In the genomic region with DNA sequence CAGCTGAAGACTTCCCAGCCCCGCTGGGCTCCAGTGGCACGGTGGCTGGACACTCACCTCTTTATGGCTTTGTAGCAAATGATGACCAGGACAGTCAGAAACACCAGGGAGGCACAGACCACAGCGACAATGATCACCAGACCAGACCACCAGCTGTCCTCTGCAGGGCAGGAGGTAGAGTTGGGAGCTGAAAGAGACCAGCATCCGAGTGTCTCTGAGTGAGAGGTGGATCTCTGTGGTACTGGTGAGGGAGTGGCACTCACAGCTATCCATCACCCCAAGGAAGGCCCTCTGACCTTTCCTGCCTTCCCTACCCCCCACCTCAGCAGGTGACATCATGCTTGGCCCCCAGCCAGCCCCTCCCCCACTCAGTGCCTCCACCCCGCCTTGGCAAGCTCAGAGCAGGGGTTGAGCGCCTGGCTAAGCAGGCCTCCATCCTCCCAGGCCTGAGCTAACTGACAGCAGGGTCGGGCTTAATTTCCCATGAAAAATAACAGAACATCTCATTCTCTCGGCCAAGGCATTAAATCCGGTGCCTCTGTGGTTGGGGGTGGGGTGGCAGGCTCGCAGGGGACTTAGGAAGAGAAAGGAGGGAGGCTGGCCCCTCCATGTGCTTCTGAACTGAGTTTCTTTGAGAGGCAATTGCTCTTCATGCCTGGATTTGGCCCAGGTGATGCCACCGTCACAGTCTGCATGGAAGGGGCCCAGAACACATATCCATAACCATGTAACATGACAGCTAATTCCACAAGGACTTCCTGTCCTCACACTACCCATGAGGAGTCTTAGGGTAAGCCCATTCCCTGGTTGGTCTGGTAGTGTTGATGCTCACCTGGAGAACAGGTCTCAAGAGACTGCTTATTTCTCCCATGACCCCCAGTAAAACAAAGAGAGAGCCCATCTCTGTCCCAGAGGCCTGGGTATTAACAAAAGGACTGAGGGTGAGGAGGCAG, we compare ENCODE assay signal across 9 mouse cellular contexts. TPM values are rescaled to one million over a fixed set of nuclear protein-coding genes. Genes with fewer than 3 reads are reported as not detected.
DNase-seq lines count a peak whose midpoint lies in the region; ATAC-seq lines count a peak whose summit lies in the region.
"Had no signal": no experiment of that assay in that cellular context is flagged by ENCODE, and none has a peak within 500 bp of the region (broad histone marks: within the 10 kb centered on the region; RNA-seq: fewer than 3 reads in every experiment).

No protein-coding gene starts in this region.

- H3K27ac ChIP-seq in hindbrain, embryonic 16.5 days (ENCODE audit: low read depth, low read length): peak overlapping the region; percentile 60
- no peak overlapping the region for H3K27ac ChIP-seq in liver, embryonic 11.5 days (ENCODE audit: low read depth, low read length)
- H3K27ac ChIP-seq: heart, embryonic 15.5 days had no signal

- peak; percentile 31 for DNase-seq in ovary, postnatal 36 days (ENCODE audit: low spot score)
- DNase-seq in ovary, postnatal 10 days (ENCODE audit: low spot score): no peak
- DNase-seq in embryo, embryonic 11 days: peak; percentile 62
- no peak for DNase-seq in liver, embryonic 11.5 days (ENCODE audit: low spot score)
- DNase-seq in yolk sac, embryonic 10.5 days (ENCODE audit: low spot score): peak; percentile 18
- no peak for DNase-seq in spleen, postnatal 10 days (ENCODE audit: low spot score in 2 of 2)
- DNase-seq in B cell, adult 2 months: no peak

- peak; percentile 66 for ATAC-seq in hindbrain, embryonic 16.5 days
- ATAC-seq in liver, embryonic 11.5 days (replicated peaks; ENCODE audit: low FRiP score): 0 out of 2 replicates have a peak, but pooled peaks have one; percentile 18

- H3K9ac ChIP-seq in hindbrain, embryonic 16.5 days (ENCODE audit: low read depth, low read length): peak overlapping the region; percentile 32
- no peak overlapping the region for H3K9ac ChIP-seq in liver, embryonic 11.5 days (ENCODE audit: low read depth, low read length)
- H3K9ac ChIP-seq: heart, embryonic 15.5 days had no signal

- 17% methylated on average over 11 of the region's 11 CpGs for WGBS in hindbrain, embryonic 16.5 days
- WGBS in liver, embryonic 11.5 days: 35% methylated on average over 11 of the region's 11 CpGs

- H3K4me1 ChIP-seq in hindbrain, embryonic 16.5 days (ENCODE audit: control insufficient read depth, insufficient read depth, low read depth, low read length): peaks cover 8% of the 10 kb centered on the region
- H3K4me1 ChIP-seq in liver, embryonic 11.5 days (replicated peaks; ENCODE audit: control insufficient read depth, insufficient read depth, low read length): no peaks in the 10 kb centered on the region

- H3K9me3 ChIP-seq in hindbrain, embryonic 16.5 days (ENCODE audit: control insufficient read depth, low read length): no peaks in the 10 kb centered on the region
- H3K9me3 ChIP-seq in liver, embryonic 11.5 days (ENCODE audit: control insufficient read depth, low read length): no peaks in the 10 kb centered on the region
- H3K9me3 ChIP-seq: heart, embryonic 15.5 days had no signal

- H3K4me2 ChIP-seq in hindbrain, embryonic 16.5 days (ENCODE audit: low read length): no peak overlapping the region
- no peak overlapping the region for H3K4me2 ChIP-seq in liver, embryonic 11.5 days
- H3K4me2 ChIP-seq: heart, embryonic 15.5 days had no signal

- H3K27me3 ChIP-seq in hindbrain, embryonic 16.5 days (replicated peaks; ENCODE audit: control insufficient read depth, insufficient read depth, low read length): no peaks in the 10 kb centered on the region
- H3K27me3 ChIP-seq in liver, embryonic 11.5 days (replicated peaks; ENCODE audit: control insufficient read depth, insufficient read depth, low read length): no peaks in the 10 kb centered on the region

- no peak overlapping the region for H3K4me3 ChIP-seq in hindbrain, embryonic 16.5 days (ENCODE audit: low read length)
- no peak overlapping the region for H3K4me3 ChIP-seq in liver, embryonic 11.5 days (ENCODE audit: low read depth, low read length)
- H3K4me3 ChIP-seq: heart, embryonic 15.5 days had no signal

- H3K36me3 ChIP-seq in hindbrain, embryonic 16.5 days (ENCODE audit: control insufficient read depth, insufficient read depth, low read length): no peaks in the 10 kb centered on the region
- no peaks in the 10 kb centered on the region for H3K36me3 ChIP-seq in liver, embryonic 11.5 days (ENCODE audit: control insufficient read depth, insufficient read depth, low read length)
- H3K36me3 ChIP-seq: heart, embryonic 15.5 days had no signal

RNA-seq across cellular contexts. Expression of a gene that starts 39.1 kb away (rescaled TPM):
- polyA plus RNA-seq in hindbrain, embryonic 16.5 days (2015; fragmentation: Nextera tagmentation; extraction: Ambion mirVana): 0.59 and 0.70 TPM in 2 replicates
- polyA plus RNA-seq in liver, embryonic 11.5 days (2014; fragmentation: Nextera tagmentation; extraction: Ambion mirVana): 0.32 TPM in 1 of 2 replicates, not detected in the other

Comparison
In these comparisons a context has a peak if more than half of its experiments do, and no peak if none do; other contexts are left out.
1. DNase-seq: peak in ovary, postnatal 36 days (single experiment), embryo, embryonic 11 days (single experiment) and yolk sac, embryonic 10.5 days (single experiment); none in ovary, postnatal 10 days (single experiment), liver, embryonic 11.5 days (single experiment), spleen, postnatal 10 days (0 of 2) and B cell, adult 2 months (0 of 2).